Mouse (Mus musculus) lung, adult 2 months (tissue): ENCODE measurements around the gene Nfkbie. TPM values are rescaled to one million over a fixed set of nuclear protein-coding genes. Genes with fewer than 3 reads are reported as not detected.

Experiments used
- DNase-seq: peaks from one replicate; pipeline ENCODE4 v3.0.0; 2022
- H3K4me1 ChIP-seq: fragments of 200-500 bp; 2 replicates; pipeline ENCODE4 v1.6.1; 2011; ENCODE audit warnings: low read length; ENCODE audit not compliant: control insufficient read depth, insufficient read depth
- H3K4me3 ChIP-seq: fragments of 200-500 bp; replicated peaks from 2 replicates; pipeline ENCODE3; 2011; ENCODE audit warnings: low read depth, mild to moderate bottlenecking, control low read depth, low read length; ENCODE audit errors: extremely low read depth
- CTCF ChIP-seq: fragments of 200-500 bp; IDR thresholded peaks from 2 replicates; pipeline ENCODE4 v1.5.1; 2011; ENCODE audit warnings: mild to moderate bottlenecking, low read length, control low read depth; ENCODE audit not compliant: insufficient read depth
- POLR2A ChIP-seq: fragments of 200-500 bp; IDR thresholded peaks from 2 replicates; pipeline ENCODE4 v1.6.1; 2011; ENCODE audit warnings: low read depth, mild to moderate bottlenecking, control low read depth, low read length, borderline replicate concordance; ENCODE audit errors: extremely low read depth
- WGBS: fragments of 180-500 bp; shearing (Covaris S2); methylation state at CpG from one replicate; pipeline ENCODE4 v1.1.7; 2018; 5-methylcytosine and 5-hydroxymethylcytosine counted together
- polyA plus RNA-seq: library from polyadenylated mRNA; depleted of rRNA; stranded (reverse); fragments of >200 nt; gene quantifications from 2 replicates; pipeline ENCODE4 v1.2.3, GENCODE M21; 2012

The Nfkbie gene
- polyA plus RNA-seq, 1 experiment: 7.8 TPM

- no peak for TF ChIP-seq CTCF
- no peak for TF ChIP-seq POLR2A
- 40% methylated on average over 8 of the region's 8 CpGs for WGBS
- DNase-seq: no peak
- Histone ChIP-seq H3K4me3 (no peak overlapping the region), H3K4me1 (peaks cover 42% of the 10 kb centered on the region)
Measured at GRCm38 (mm10) chr17:45592606-45593431, 37.3 kb downstream of the Nfkbie start.

- TF ChIP-seq POLR2A (no peak), CTCF (no peak)
- 56% methylated on average over 8 of the region's 8 CpGs for WGBS
- DNase-seq: no peak
- Histone ChIP-seq H3K4me1 (peaks cover 42% of the 10 kb centered on the region), H3K4me3 (no peak overlapping the region)
Measured at GRCm38 (mm10) chr17:45593479-45593878, 38.0 kb downstream of the Nfkbie start.

- TF ChIP-seq POLR2A: no peak
- Histone ChIP-seq H3K4me3 (no peak overlapping the region), H3K4me1 (peaks cover 42% of the 10 kb centered on the region)
- 54% methylated on average over 8 of the region's 8 CpGs for WGBS
- DNase-seq: no peak
Measured at GRCm38 (mm10) chr17:45594195-45594594, 38.7 kb downstream of the Nfkbie start.

- peak; percentile 76 for DNase-seq
- WGBS: 1% methylated on average over 58 of the region's 58 CpGs
- TF ChIP-seq POLR2A (peak; percentile 73; the same call in 1 of the 2 replicates), CTCF (no peak)
- Histone ChIP-seq H3K4me1 (peaks cover 42% of the 10 kb centered on the region), H3K4me3 (peak overlapping the region; percentile 79)
Measured at GRCm38 (mm10) chr17:45594881-45595735, 39.6 kb downstream of the Nfkbie start.

DNA sequence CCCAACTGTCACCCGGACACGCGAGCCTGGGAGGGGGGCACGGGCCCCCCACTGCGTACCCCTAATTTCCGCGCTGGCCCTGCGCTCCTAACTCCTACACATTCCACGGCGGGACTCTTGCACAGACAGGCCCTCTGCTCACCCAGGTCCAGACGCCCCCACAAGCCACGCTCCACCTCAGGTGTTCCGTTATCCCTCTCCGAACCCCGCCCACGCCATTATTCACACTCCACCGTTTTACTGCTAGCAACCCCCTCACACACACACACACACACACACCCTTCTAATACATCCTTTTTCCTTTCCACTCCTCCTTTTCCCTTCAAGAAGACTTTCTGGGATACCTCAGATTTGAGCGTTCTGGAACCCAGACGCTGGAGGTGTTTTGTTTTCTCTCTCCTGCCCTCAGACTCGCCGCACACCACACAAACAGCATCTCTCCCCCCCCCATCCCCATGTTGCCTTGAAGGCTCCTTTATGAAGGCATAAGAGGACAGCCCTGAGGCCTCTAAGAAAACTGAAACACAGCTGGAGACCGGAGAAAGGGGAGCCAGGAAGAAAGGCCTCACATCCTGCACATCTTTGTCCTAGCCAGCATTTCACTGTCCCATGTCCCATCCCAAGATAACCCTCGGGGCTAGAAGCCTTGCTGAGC lies 40.4 kb downstream of the Nfkbie start:
- Histone ChIP-seq H3K4me1 (peaks cover 39% of the 10 kb centered on the region), H3K4me3 (peak overlapping the region; percentile 79)
- no peak for DNase-seq
- TF ChIP-seq POLR2A (no peak), CTCF (no peak)
- WGBS: 18% methylated on average over 23 of the region's 23 CpGs

- peak; percentile 72 for DNase-seq
- peaks cover 30% of the 10 kb centered on the region for H3K4me1 ChIP-seq
- TF ChIP-seq POLR2A: no peak
- TF ChIP-seq CTCF: peak; percentile 52
- no peak overlapping the region for H3K4me3 ChIP-seq
- WGBS: 18% methylated on average over 11 of the region's 11 CpGs
Measured at GRCm38 (mm10) chr17:45596631-45597396, 41.3 kb downstream of the Nfkbie start.

GRCm38 (mm10) chr17:45597787-45598186 lies 42.3 kb downstream of the Nfkbie start:
- DNase-seq: no peak
- Histone ChIP-seq H3K4me1 (peaks cover 24% of the 10 kb centered on the region), H3K4me3 (no peak overlapping the region)
- WGBS: 40% methylated on average over 3 of the region's 3 CpGs
- TF ChIP-seq POLR2A (no peak), CTCF (no peak)

- H3K4me3 ChIP-seq: no peak overlapping the region
- 82% methylated on average over 2 of the region's 2 CpGs for WGBS
- DNase-seq: no peak
- H3K4me1 ChIP-seq: peaks cover 20% of the 10 kb centered on the region
- TF ChIP-seq CTCF (no peak), POLR2A (no peak)
Measured at GRCm38 (mm10) chr17:45598376-45598775, 42.9 kb downstream of the Nfkbie start.
